Mouse (Mus musculus): ENCODE measurements around the gene Gnaz. TPM values are rescaled to one million over a fixed set of nuclear protein-coding genes. Genes with fewer than 3 reads are reported as not detected.

Gene Gnaz
- polyA plus RNA-seq, 1 experiment, result not detected

DNA sequence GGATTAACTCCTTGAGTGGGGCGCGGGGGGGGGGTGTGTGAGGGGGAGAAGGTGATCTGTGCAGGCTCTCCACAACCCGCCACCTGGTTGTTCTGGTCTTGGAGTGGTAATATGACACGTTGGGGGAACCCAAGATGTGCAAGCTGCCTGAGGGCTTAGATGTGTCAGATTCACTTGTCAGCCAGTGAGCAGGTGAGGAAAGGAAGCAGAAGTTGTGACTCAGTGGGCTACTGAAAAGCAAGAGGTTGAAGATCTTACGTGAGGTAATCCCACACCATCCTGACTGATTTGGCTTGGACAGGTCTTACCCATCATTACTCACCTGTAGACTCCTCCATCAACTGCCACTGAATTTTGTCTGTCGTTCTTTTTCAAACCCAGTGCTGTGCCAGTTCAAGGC is 95.6 kb downstream of the Gnaz start:
- TF ChIP-seq GATA1 (IDR thresholded peaks at IDR 0.05; ENCODE audit: low read length), result no peak

DNA sequence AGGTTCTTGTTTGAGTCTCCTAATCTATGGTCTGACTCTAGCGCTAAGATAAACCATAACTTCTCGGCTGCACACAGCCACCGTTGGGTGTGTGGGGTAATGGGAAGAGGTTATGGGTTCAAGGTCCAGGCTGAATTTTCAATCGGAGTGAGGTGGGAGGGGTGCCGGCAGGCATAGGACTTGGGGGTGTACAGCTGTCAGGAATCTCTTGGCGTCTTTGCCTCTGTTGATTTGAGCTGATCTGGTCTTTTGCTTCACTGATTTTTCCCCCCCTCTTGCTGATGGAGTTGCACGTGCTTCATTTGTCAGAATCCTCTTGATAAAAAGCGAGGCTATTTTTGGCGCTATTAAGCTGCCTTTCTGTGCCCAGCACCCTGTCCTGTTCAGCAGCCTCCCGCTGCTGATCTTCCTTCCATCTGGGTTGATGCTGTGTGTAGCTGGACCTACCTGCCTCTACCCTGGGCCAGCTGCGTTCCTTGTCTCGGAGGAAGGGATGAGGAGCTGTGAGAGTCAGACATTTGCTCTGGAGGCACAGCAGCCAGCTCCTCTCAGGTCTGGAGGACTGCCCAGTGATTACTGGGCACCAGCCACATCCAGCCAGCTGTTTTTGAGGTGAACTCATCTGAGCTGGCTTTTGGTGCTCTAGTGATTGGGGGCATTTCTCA is 96.5 kb downstream of the Gnaz start:
- TF ChIP-seq GATA1 (IDR thresholded peaks at IDR 0.05; ENCODE audit: low read length), result no peak

DNA sequence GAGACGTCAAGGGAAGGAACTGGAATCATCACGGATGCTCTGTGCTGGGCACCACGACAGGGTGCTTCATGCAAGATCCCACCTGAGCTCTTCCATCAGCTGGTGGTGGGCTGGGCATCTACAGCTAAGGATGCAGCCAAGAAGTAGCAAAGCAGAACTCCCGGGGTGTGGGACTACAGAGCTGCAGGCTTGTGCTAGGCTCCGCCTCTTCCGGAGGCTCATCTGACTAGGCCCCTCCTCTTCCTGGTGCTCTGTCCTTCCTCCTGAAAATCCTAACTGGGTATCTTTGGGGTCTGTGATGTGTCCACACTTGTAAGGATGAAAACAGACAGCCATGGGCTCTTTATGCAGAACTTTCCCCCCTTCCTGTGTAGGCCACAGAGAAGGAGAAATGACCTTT is 98.7 kb downstream of the Gnaz start:
- no peak for TF ChIP-seq GATA1 (IDR thresholded peaks at IDR 0.05; ENCODE audit: low read length)

Other genes starting within 250 kb of the Gnaz start
- not detected in 2 replicates for gene Rsph14, start 65.4 kb downstream of the Gnaz start, polyA plus RNA-seq (2012)
- not detected in 2 replicates for gene Rab36, start 69.9 kb downstream of the Gnaz start, polyA plus RNA-seq (2012)
- gene Bcr, start 93.4 kb downstream of the Gnaz start, polyA plus RNA-seq (2012), result not detected in 2 replicates
- 5.2 and 5.5 TPM in 2 replicates for gene Specc1l, start 244.9 kb downstream of the Gnaz start, polyA plus RNA-seq (2012)

All from G1E-ER4 (cell line).